Mouse (Mus musculus) hindbrain, embryonic 16.5 days (tissue): ENCODE measurements around the gene Clec10a. TPM values are rescaled to one million over a fixed set of nuclear protein-coding genes. Genes with fewer than 3 reads are reported as not detected.

Experiments
- ATAC-seq: fragments of 200-750 bp; cut with Nextera tagmentation; 2 replicates; pipeline ENCODE4 v1.8.0; 2017; ENCODE audit warnings: moderate TSS enrichment, moderate library complexity
- H3K27ac ChIP-seq: fragments of 300-500 bp; sonication (generic); 2 replicates; pipeline ENCODE4 v1.5.1; 2014; ENCODE audit warnings: low read depth, mild to moderate bottlenecking, control low read depth, low read length, moderate library complexity
- H3K27me3 ChIP-seq: fragments of 300-500 bp; sonication (generic); replicated peaks from 2 replicates; pipeline ENCODE4 v1.6.1; 2014; ENCODE audit warnings: low read length; ENCODE audit not compliant: control insufficient read depth, insufficient read depth
- H3K36me3 ChIP-seq: fragments of 300-500 bp; sonication (generic); 2 replicates; pipeline ENCODE4 v1.6.1; 2014; ENCODE audit warnings: mild to moderate bottlenecking, low read length, moderate library complexity, mixed read lengths; ENCODE audit not compliant: control insufficient read depth, insufficient read depth
- H3K4me1 ChIP-seq: fragments of 300-500 bp; sonication (generic); 2 replicates; pipeline ENCODE4 v1.6.1; 2014; ENCODE audit warnings: low read depth, low read length; ENCODE audit not compliant: control insufficient read depth, insufficient read depth
- H3K4me2 ChIP-seq: fragments of 300-500 bp; sonication (generic); 2 replicates; pipeline ENCODE4 v1.6.1; 2014; ENCODE audit warnings: mild to moderate bottlenecking, low read length, control low read depth, moderate library complexity
- H3K4me3 ChIP-seq: fragments of 300-500 bp; sonication (generic); 2 replicates; pipeline ENCODE4 v1.5.1; 2014; ENCODE audit warnings: mild to moderate bottlenecking, low read length, control low read depth, moderate library complexity
- H3K9ac ChIP-seq: fragments of 300-500 bp; sonication (generic); 2 replicates; pipeline ENCODE4 v1.6.1; 2014; ENCODE audit warnings: low read depth, mild to moderate bottlenecking, control low read depth, low read length, moderate library complexity
- H3K9me3 ChIP-seq: fragments of 300-500 bp; sonication (generic); 2 replicates; pipeline ENCODE4 v1.6.1; 2014; ENCODE audit warnings: mild to moderate bottlenecking, low read length, moderate library complexity; ENCODE audit not compliant: control insufficient read depth
- WGBS: fragments of 180-500 bp; shearing (Covaris S2); extraction: QIAGEN DNeasy Blood & Tissue Kit; methylation state at CpG from one replicate; pipeline ENCODE4 v1.1.7; 2014; 5-methylcytosine and 5-hydroxymethylcytosine counted together
- polyA plus RNA-seq: library from polyadenylated mRNA; unstranded; fragments of >200 nt; fragmentation: Nextera tagmentation; extraction: Ambion mirVana; gene quantifications from 2 replicates; pipeline ENCODE4 v1.2.1, GENCODE M21; 2015

Clec10a gene
- polyA plus RNA-seq, 1 experiment from 2014 or later: 1.2 TPM

GRCm38 (mm10) chr11:70177647-70178046 is 21.6 kb downstream of the Clec10a start:
- no peak for ATAC-seq
- no peaks in the 10 kb centered on the region for H3K36me3 ChIP-seq
- no peak overlapping the region for H3K4me2 ChIP-seq
- H3K27ac ChIP-seq: no peak overlapping the region
- 75% methylated on average over 8 of the region's 8 CpGs for WGBS
- no peak overlapping the region for H3K9ac ChIP-seq
- H3K27me3 ChIP-seq: no peaks in the 10 kb centered on the region
- 0 out of 2 replicates have a peak, but pooled peaks cover 2% of the 10 kb centered on the region for H3K9me3 ChIP-seq
- no peak overlapping the region for H3K4me3 ChIP-seq
- H3K4me1 ChIP-seq: no peaks in the 10 kb centered on the region

DNA sequence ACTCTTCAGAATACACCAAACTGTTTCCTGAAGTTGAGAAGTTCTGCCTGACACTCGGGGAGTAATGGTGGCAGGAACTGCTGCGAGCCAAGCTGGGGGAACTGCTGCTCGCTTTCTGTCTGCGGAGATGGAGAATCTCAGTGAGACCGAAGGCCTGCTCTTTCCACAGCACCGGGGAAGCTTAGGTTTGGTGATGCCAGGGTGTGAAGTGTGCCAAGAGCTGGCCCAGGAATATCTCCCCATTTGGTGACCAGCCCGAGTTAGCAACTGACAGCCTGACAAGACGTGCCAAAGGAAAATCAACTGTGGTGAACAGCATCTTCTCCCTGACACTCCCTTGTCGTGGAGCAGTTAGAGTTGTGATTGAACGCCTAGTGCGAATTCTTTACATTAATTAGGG is 22.3 kb downstream of the Clec10a start:
- H3K4me3 ChIP-seq: no peak overlapping the region
- H3K27me3 ChIP-seq: no peaks in the 10 kb centered on the region
- H3K4me2 ChIP-seq: no peak overlapping the region
- no peak for ATAC-seq
- 0 out of 2 replicates have a peak, but pooled peaks cover 2% of the 10 kb centered on the region for H3K9me3 ChIP-seq
- no peaks in the 10 kb centered on the region for H3K4me1 ChIP-seq
- no peak overlapping the region for H3K9ac ChIP-seq
- no peaks in the 10 kb centered on the region for H3K36me3 ChIP-seq
- WGBS: 88% methylated on average over 11 of the region's 11 CpGs
- no peak overlapping the region for H3K27ac ChIP-seq

- H3K4me1 ChIP-seq: no peaks in the 10 kb centered on the region
- H3K9ac ChIP-seq: no peak overlapping the region
- no peak overlapping the region for H3K4me2 ChIP-seq
- H3K9me3 ChIP-seq: 0 out of 2 replicates have a peak, but pooled peaks cover 2% of the 10 kb centered on the region
- no peak overlapping the region for H3K27ac ChIP-seq
- H3K4me3 ChIP-seq: no peak overlapping the region
- no peaks in the 10 kb centered on the region for H3K27me3 ChIP-seq
- ATAC-seq: no peak
- WGBS: 81% methylated on average over 11 of the region's 11 CpGs
- no peaks in the 10 kb centered on the region for H3K36me3 ChIP-seq
These were observed 22.8 kb downstream of the Clec10a start for GRCm38 (mm10) chr11:70178756-70179155.

DNA sequence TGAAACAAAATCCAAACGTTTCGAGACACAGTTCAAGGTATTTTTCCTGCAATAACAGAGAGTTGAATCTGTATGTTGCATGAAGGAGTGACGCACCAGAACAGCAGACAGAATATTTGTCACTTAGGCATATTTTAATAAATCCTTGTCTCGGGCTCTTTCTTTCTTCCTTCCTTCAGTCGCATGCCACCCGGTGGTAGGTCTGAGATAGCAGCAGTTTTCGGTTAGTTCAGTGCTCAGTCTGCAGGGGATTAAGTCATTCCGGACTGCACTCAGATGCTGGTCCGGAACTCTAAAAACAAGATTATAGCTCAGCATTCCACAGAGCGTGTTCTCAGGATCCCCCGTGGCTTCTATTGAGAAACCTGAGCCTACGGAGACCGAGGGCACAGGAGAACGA is 23.4 kb downstream of the Clec10a start:
- Histone ChIP-seq H3K4me1 (no peaks in the 10 kb centered on the region), H3K4me3 (no peak overlapping the region), H3K4me2 (peak overlapping the region; percentile 33; the same call in 1 of the 2 replicates), H3K9ac (no peak overlapping the region), H3K36me3 (no peaks in the 10 kb centered on the region), H3K27ac (no peak overlapping the region), H3K27me3 (no peaks in the 10 kb centered on the region), H3K9me3 (0 out of 2 replicates have a peak, but pooled peaks cover 2% of the 10 kb centered on the region)
- WGBS: 39% methylated on average over 14 of the region's 14 CpGs
- no peak for ATAC-seq

DNA sequence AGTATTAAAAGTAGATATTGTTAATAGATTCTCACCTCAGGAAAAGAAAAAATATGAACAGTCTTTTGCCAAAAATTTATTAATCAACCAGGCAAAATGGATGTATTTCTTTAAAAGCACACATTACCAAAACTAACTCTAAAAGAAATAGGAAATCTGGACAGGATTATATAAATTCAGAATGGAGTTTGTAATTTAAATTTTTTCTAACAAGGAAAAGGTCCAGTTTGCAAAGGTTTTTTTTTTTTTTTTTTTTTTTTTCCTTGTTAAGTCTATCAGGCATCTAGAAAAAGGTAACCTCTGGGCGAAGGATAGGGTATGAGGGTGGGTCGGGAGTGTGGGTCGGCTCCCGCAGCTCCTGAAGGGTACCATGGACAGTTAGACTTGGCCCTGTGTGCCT is 24.5 kb downstream of the Clec10a start:
- no peaks in the 10 kb centered on the region for H3K27me3 ChIP-seq
- H3K4me2 ChIP-seq: no peak overlapping the region
- ATAC-seq: no peak
- no peak overlapping the region for H3K9ac ChIP-seq
- H3K27ac ChIP-seq: no peak overlapping the region
- WGBS: 89% methylated on average over 4 of the region's 4 CpGs
- H3K4me1 ChIP-seq: no peaks in the 10 kb centered on the region
- H3K9me3 ChIP-seq: 0 out of 2 replicates have a peak, but pooled peaks cover 2% of the 10 kb centered on the region
- no peaks in the 10 kb centered on the region for H3K36me3 ChIP-seq
- H3K4me3 ChIP-seq: no peak overlapping the region

DNA sequence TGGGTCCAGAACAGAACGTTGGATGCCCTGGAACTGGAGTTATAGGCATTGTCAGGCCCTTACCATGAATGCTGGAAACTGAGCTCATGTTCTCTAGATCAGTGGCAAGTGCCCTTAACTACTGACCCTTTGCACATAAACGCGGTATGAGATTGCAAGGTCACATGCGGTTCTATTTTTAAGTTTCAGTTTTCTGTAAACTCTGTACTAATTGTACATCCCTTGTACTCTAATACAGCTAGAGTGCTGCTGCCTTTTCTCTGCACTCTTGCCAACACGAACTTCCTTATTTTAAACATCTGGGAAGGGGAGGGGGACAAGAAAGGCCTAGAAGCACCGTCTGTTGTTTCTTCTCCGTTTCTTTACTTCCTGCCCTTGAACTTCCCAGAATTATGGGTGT is 29.1 kb downstream of the Clec10a start:
- no peak for ATAC-seq
- no peaks in the 10 kb centered on the region for H3K4me1 ChIP-seq
- H3K27ac ChIP-seq: no peak overlapping the region
- no peak overlapping the region for H3K9ac ChIP-seq
- 84% methylated on average over 7 of the region's 7 CpGs for WGBS
- H3K4me2 ChIP-seq: no peak overlapping the region
- H3K27me3 ChIP-seq: no peaks in the 10 kb centered on the region
- no peak overlapping the region for H3K4me3 ChIP-seq
- no peaks in the 10 kb centered on the region for H3K36me3 ChIP-seq
- H3K9me3 ChIP-seq: no peaks in the 10 kb centered on the region

DNA sequence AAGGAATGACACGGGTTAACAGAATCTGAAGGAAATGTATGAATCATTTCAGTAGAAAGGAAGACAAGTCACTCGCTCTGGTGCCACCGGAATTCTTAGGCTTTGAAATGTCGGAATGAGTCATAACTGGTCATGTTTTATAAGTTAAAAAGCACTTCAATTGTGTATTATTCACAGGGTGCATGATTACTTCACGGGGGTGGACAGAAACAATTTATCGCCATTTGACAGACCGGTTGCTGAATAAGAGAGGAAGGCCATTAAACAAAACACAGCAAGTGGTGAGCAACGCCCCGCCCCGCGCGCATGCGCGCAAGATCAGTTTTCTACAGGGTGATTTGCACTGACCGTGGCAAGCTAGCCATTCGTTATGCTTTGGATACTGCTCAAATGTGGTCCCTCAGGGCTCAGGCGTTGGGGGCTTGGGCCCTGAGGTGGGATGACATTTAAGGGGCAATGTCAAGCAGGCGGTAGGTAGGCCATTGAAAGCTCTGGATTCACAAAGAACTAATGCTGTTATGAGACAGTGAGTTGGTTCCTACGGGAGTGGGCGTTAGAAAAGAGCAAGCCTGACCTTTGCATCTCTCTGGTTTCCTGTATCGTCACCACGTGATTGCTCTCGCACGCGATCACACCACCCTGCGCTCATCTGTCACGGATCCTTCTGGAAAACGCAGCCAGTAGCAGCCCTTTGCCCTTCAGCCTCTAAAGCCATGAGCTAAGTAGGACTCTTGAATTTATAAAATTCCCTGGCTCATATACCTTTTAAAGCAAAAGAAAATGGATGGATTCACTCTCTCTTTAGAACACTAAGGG is 33.5 kb downstream of the Clec10a start:
- H3K4me2 ChIP-seq: no peak overlapping the region
- no peak overlapping the region for H3K9ac ChIP-seq
- ATAC-seq: no peak
- no peaks in the 10 kb centered on the region for H3K9me3 ChIP-seq
- no peaks in the 10 kb centered on the region for H3K36me3 ChIP-seq
- H3K4me1 ChIP-seq: no peaks in the 10 kb centered on the region
- no peak overlapping the region for H3K4me3 ChIP-seq
- WGBS: 77% methylated on average over 28 of the region's 28 CpGs
- H3K27ac ChIP-seq: no peak overlapping the region
- no peaks in the 10 kb centered on the region for H3K27me3 ChIP-seq

GRCm38 (mm10) chr11:70191188-70191587 is 35.2 kb downstream of the Clec10a start:
- Histone ChIP-seq H3K9ac (no peak overlapping the region), H3K9me3 (no peaks in the 10 kb centered on the region), H3K27ac (no peak overlapping the region), H3K4me3 (no peak overlapping the region), H3K27me3 (no peaks in the 10 kb centered on the region), H3K4me2 (no peak overlapping the region), H3K36me3 (no peaks in the 10 kb centered on the region), H3K4me1 (no peaks in the 10 kb centered on the region)
- 87% methylated on average over 6 of the region's 6 CpGs for WGBS
- no peak for ATAC-seq

GRCm38 (mm10) chr11:70192157-70192556 is 36.2 kb downstream of the Clec10a start:
- Histone ChIP-seq H3K4me3 (no peak overlapping the region), H3K9me3 (no peaks in the 10 kb centered on the region), H3K27ac (no peak overlapping the region), H3K9ac (no peak overlapping the region), H3K4me1 (no peaks in the 10 kb centered on the region), H3K4me2 (no peak overlapping the region), H3K36me3 (no peaks in the 10 kb centered on the region), H3K27me3 (no peaks in the 10 kb centered on the region)
- no peak for ATAC-seq
- 90% methylated on average over 4 of the region's 4 CpGs for WGBS
